8 mouse cellular contexts compared by ENCODE assay signal in the genomic region with DNA sequence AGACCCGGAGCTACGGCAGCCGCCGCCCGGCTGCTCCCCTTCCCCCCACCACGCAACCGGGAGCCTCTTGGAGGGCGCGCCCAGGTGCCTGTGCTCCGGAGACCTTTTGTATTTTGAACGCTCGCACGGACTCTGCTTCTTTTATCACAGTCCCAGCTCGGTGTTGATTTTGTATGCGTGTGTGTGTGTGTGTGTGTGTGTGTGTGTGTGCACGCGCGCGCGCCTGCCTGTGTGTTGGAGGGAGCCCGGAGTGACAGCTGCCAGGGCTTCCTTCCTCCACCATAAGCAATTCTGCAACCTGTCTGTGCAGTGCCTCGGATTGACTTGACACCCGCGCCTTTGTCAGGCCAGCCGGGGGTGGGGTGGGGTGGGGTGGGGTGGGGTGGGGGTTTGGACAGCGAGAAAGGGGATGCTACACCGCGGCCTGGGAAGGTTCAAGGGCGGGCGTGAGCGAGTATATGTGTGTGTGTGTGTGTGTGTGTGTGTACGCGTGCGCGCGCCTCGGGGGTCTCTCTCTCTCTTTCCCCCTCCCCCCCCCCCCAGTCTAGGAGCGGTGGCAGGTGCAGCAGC. TPM values are rescaled to one million over a fixed set of nuclear protein-coding genes. Genes with fewer than 3 reads are reported as not detected.
A peak's percentile ranks its signal among the peaks of the same experiment; 100 is the strongest.
DNase-seq lines count a peak whose midpoint lies in the region; ATAC-seq lines count a peak whose summit lies in the region.

No protein-coding gene starts in this region.

- peak overlapping the region; percentile 86 for H3K4me2 ChIP-seq in forebrain, embryonic 16.5 days (ENCODE audit: low read length)
- H3K4me2 ChIP-seq in intestine, embryonic 16.5 days (ENCODE audit: low read depth, low read length): peak overlapping the region; percentile 71
- H3K4me2 ChIP-seq in liver, embryonic 15.5 days: peak overlapping the region; percentile 68
- H3K4me2 ChIP-seq in neural tube, embryonic 12.5 days (replicated peaks): peak overlapping the region; percentile 86

- H3K27ac ChIP-seq in forebrain, embryonic 16.5 days (ENCODE audit: low read length): peak overlapping the region; percentile 94
- H3K27ac ChIP-seq in intestine, embryonic 16.5 days (ENCODE audit: low read length): peak overlapping the region; percentile 88
- peak overlapping the region; percentile 98 for H3K27ac ChIP-seq in liver, embryonic 15.5 days (replicated peaks)
- peak overlapping the region; percentile 76 for H3K27ac ChIP-seq in neural tube, embryonic 12.5 days

- H3K9me3 ChIP-seq in forebrain, embryonic 16.5 days (ENCODE audit: control insufficient read depth, low read length): no peaks in the 10 kb centered on the region
- H3K9me3 ChIP-seq in intestine, embryonic 16.5 days (ENCODE audit: control insufficient read depth, low read length): no peaks in the 10 kb centered on the region
- H3K9me3 ChIP-seq in liver, embryonic 15.5 days (replicated peaks): no peaks in the 10 kb centered on the region
- H3K9me3 ChIP-seq in neural tube, embryonic 12.5 days: no peaks in the 10 kb centered on the region

- WGBS in forebrain, embryonic 16.5 days: under 1% methylated on average over 27 of the region's 38 CpGs
- WGBS in intestine, embryonic 16.5 days: under 1% methylated on average over 34 of the region's 38 CpGs
- under 1% methylated on average over 33 of the region's 38 CpGs for WGBS in liver, embryonic 15.5 days (ENCODE audit: insufficient replicate concordance)
- WGBS in neural tube, embryonic 12.5 days: 3% methylated on average over 35 of the region's 38 CpGs

- H3K4me3 ChIP-seq in forebrain, embryonic 16.5 days (replicated peaks; ENCODE audit: low read length): peak overlapping the region; percentile 85
- H3K4me3 ChIP-seq in intestine, embryonic 16.5 days (ENCODE audit: low read length): peak overlapping the region; percentile 96
- H3K4me3 ChIP-seq in liver, embryonic 15.5 days (replicated peaks): peak overlapping the region; percentile 99
- peak overlapping the region; percentile 94 for H3K4me3 ChIP-seq in neural tube, embryonic 12.5 days

- H3K27me3 ChIP-seq in forebrain, embryonic 16.5 days (replicated peaks; ENCODE audit: control insufficient read depth, insufficient read depth, low read length): no peaks in the 10 kb centered on the region
- no peaks in the 10 kb centered on the region for H3K27me3 ChIP-seq in intestine, embryonic 16.5 days (replicated peaks; ENCODE audit: control insufficient read depth, insufficient read depth, low read length)
- H3K27me3 ChIP-seq in liver, embryonic 15.5 days: no peaks in the 10 kb centered on the region
- H3K27me3 ChIP-seq in neural tube, embryonic 12.5 days (replicated peaks): no peaks in the 10 kb centered on the region

- peak overlapping the region; percentile 93 for H3K9ac ChIP-seq in forebrain, embryonic 16.5 days (replicated peaks; ENCODE audit: low read depth, low read length)
- H3K9ac ChIP-seq in intestine, embryonic 16.5 days (ENCODE audit: low read depth, low read length): peak overlapping the region; percentile 94
- H3K9ac ChIP-seq in liver, embryonic 15.5 days: peak overlapping the region; percentile 98
- H3K9ac ChIP-seq in neural tube, embryonic 12.5 days: peak overlapping the region; percentile 93

- peaks cover 16% of the 10 kb centered on the region for H3K4me1 ChIP-seq in forebrain, embryonic 16.5 days (replicated peaks; ENCODE audit: control insufficient read depth, insufficient read depth, low read length)
- H3K4me1 ChIP-seq in intestine, embryonic 16.5 days (ENCODE audit: control insufficient read depth, insufficient read depth, low read length): peaks cover 3% of the 10 kb centered on the region; the same call in 1 of the 2 replicates
- H3K4me1 ChIP-seq in liver, embryonic 15.5 days (replicated peaks): peaks cover 63% of the 10 kb centered on the region
- H3K4me1 ChIP-seq in neural tube, embryonic 12.5 days: peaks cover 15% of the 10 kb centered on the region

- peak; percentile 28 for DNase-seq in right cerebral cortex, adult 18-20 months
- DNase-seq in right cerebral cortex, postnatal 36 days (ENCODE audit: low spot score in 2 of 2): no peak
- DNase-seq in cerebellum, adult 11-12 months: peak; percentile 68
- no peak for DNase-seq in c-Kit-positive CD71-positive TER-119-positive erythroid progenitor cells, embryonic 14.5 days (ENCODE audit: low spot score)

- ATAC-seq in forebrain, embryonic 16.5 days: peak; percentile 52
- peak; percentile 60 for ATAC-seq in intestine, embryonic 16.5 days
- peak; percentile 13 for ATAC-seq in liver, embryonic 15.5 days (ENCODE audit: insufficient read depth)
- ATAC-seq in neural tube, embryonic 12.5 days (ENCODE audit: low FRiP score, low read depth): peak; percentile 67

- no peaks in the 10 kb centered on the region for H3K36me3 ChIP-seq in forebrain, embryonic 16.5 days (ENCODE audit: control insufficient read depth, insufficient read depth)
- H3K36me3 ChIP-seq in intestine, embryonic 16.5 days (ENCODE audit: control insufficient read depth, insufficient read depth, low read length): no peaks in the 10 kb centered on the region
- peaks cover 3% of the 10 kb centered on the region; the same call in 1 of the 2 replicates for H3K36me3 ChIP-seq in liver, embryonic 15.5 days (replicated peaks)
- H3K36me3 ChIP-seq in neural tube, embryonic 12.5 days: no peaks in the 10 kb centered on the region

RNA-seq across cellular contexts. Expression of a gene that starts 0.8 kb away (rescaled TPM):
- polyA plus RNA-seq in forebrain, embryonic 16.5 days (2015; fragmentation: Nextera tagmentation; extraction: Ambion mirVana): 18.2 and 20.1 TPM in 2 replicates
- polyA plus RNA-seq in intestine, embryonic 16.5 days (2015; fragmentation: Nextera tagmentation; extraction: Ambion mirVana): 3.0 and 3.1 TPM in 2 replicates
- 10.1 and 12.0 TPM in 2 replicates for polyA plus RNA-seq in liver, embryonic 15.5 days (2015; fragmentation: Nextera tagmentation; extraction: Ambion mirVana)
- 15.4 and 16.5 TPM in 2 replicates for polyA plus RNA-seq in neural tube, embryonic 12.5 days (2016; fragmentation: Nextera tagmentation; extraction: Ambion mirVana)

RNA-seq across cellular contexts. Expression of a gene that starts 16.5 kb away (rescaled TPM):
- polyA plus RNA-seq in forebrain, embryonic 16.5 days (2015; fragmentation: Nextera tagmentation; extraction: Ambion mirVana): 361 and 392 TPM in 2 replicates
- 512 and 565 TPM in 2 replicates for polyA plus RNA-seq in intestine, embryonic 16.5 days (2015; fragmentation: Nextera tagmentation; extraction: Ambion mirVana)
- 294 and 338 TPM in 2 replicates for polyA plus RNA-seq in liver, embryonic 15.5 days (2015; fragmentation: Nextera tagmentation; extraction: Ambion mirVana)
- polyA plus RNA-seq in neural tube, embryonic 12.5 days (2016; fragmentation: Nextera tagmentation; extraction: Ambion mirVana): 452 and 465 TPM in 2 replicates

RNA-seq across cellular contexts. Expression of a gene that starts 29.6 kb away (rescaled TPM):
- polyA plus RNA-seq in forebrain, embryonic 16.5 days (2015; fragmentation: Nextera tagmentation; extraction: Ambion mirVana): 22.5 and 23.8 TPM in 2 replicates
- 14.3 and 15.6 TPM in 2 replicates for polyA plus RNA-seq in intestine, embryonic 16.5 days (2015; fragmentation: Nextera tagmentation; extraction: Ambion mirVana)
- 9.1 and 9.2 TPM in 2 replicates for polyA plus RNA-seq in liver, embryonic 15.5 days (2015; fragmentation: Nextera tagmentation; extraction: Ambion mirVana)
- 20.0 and 25.1 TPM in 2 replicates for polyA plus RNA-seq in neural tube, embryonic 12.5 days (2016; fragmentation: Nextera tagmentation; extraction: Ambion mirVana)

Comparison
In these comparisons a context has a peak if more than half of its experiments do, and no peak if none do; other contexts are left out.
1. DNase-seq: peak in right cerebral cortex, adult 18-20 months (single experiment) and cerebellum, adult 11-12 months (single experiment); none in right cerebral cortex, postnatal 36 days (0 of 2) and c-Kit-positive CD71-positive TER-119-positive erythroid progenitor cells, embryonic 14.5 days (single experiment).
2. ATAC-seq: peak in every context shown above with its lines; median percentile 67 in neural tube, embryonic 12.5 days; 60 in intestine, embryonic 16.5 days; 52 in forebrain, embryonic 16.5 days; 13 in liver, embryonic 15.5 days.
3. Peak in every context shown above with its lines, with median percentiles within 50 percentile points of each other: H3K27ac ChIP-seq, H3K4me2 ChIP-seq, H3K4me3 ChIP-seq and H3K9ac ChIP-seq.